Mouse (Mus musculus) gastrocnemius, postnatal 14 days (tissue): ENCODE results near the gene Prr5l. TPM values are rescaled to one million over a fixed set of nuclear protein-coding genes. Genes with fewer than 3 reads are reported as not detected.
A peak's percentile ranks its signal among the peaks of the same experiment; 100 is the strongest.

Source experiments
- DNase-seq: peaks from one replicate; pipeline ENCODE4 v3.0.0; 2021; ENCODE audit warnings: mixed read lengths
- intact Hi-C: fragments of 180-260 bp; cut with DNase I; formaldehyde crosslinking; loops from one replicate; pipeline ENCODE4 v1.15.1; 2025; ENCODE audit warnings: low total_unique reads
- total RNA-seq, 2 experiments: library from RNA; stranded (reverse); gene quantifications; 2 replicates each; pipeline ENCODE4 v1.2.3; 2021

The Prr5l gene
- total RNA-seq, 2 experiments from 2014 or later = 1.1 to 2.2 TPM

- intact Hi-C loops = no loop called here
- DNase-seq = no peak
Observed at GRCm38 (mm10) chr2:101742072-101742860, 140.6 kb downstream of the Prr5l start.

- DNase-seq = no peak
- intact Hi-C loops = no loop called here
Observed at GRCm38 (mm10) chr2:101741653-101742052, 141.2 kb downstream of the Prr5l start.

- intact Hi-C loops = loop anchor here (5.0 kb wide), 1 partner anchor 778 kb away; no protein-coding TSS in a partner anchor
- no peak for DNase-seq
Observed at GRCm38 (mm10) chr2:101739914-101740313, 142.9 kb downstream of the Prr5l start.

- DNase-seq = no peak
- intact Hi-C loops = no loop called here
Observed at GRCm38 (mm10) chr2:101733564-101733963, 149.3 kb downstream of the Prr5l start.

GRCm38 (mm10) chr2:101732777-101733210 lies 150.0 kb downstream of the Prr5l start:
- no peak for DNase-seq
- intact Hi-C loops = no loop called here

GRCm38 (mm10) chr2:101730972-101731371 lies 151.9 kb downstream of the Prr5l start:
- DNase-seq = no peak
- intact Hi-C loops = no loop called here

- no peak for DNase-seq
- intact Hi-C loops = no loop called here
Observed at GRCm38 (mm10) chr2:101729472-101729871, 153.4 kb downstream of the Prr5l start.

- DNase-seq = no peak
- intact Hi-C loops = no loop called here
Observed at GRCm38 (mm10) chr2:101727787-101728186, 155.0 kb downstream of the Prr5l start.

GRCm38 (mm10) chr2:101723333-101723881 lies 159.4 kb downstream of the Prr5l start:
- DNase-seq = no peak
- intact Hi-C loops = no loop called here

- peak; percentile 43 for DNase-seq
- intact Hi-C loops = no loop called here
Observed at GRCm38 (mm10) chr2:101722370-101723332, 160.2 kb downstream of the Prr5l start.

- intact Hi-C loops = no loop called here
- DNase-seq = no peak
Observed at GRCm38 (mm10) chr2:101721835-101722234, 161.0 kb downstream of the Prr5l start.

GRCm38 (mm10) chr2:101717162-101717561 lies 165.7 kb downstream of the Prr5l start:
- intact Hi-C loops = loop anchor here (5.0 kb wide), 1 partner anchor 155 kb away; no protein-coding TSS in a partner anchor
- DNase-seq = no peak

- intact Hi-C loops = loop anchor here (5.0 kb wide), 1 partner anchor 157 kb away; no protein-coding TSS in a partner anchor
- DNase-seq = peak; percentile 40
Observed at GRCm38 (mm10) chr2:101715650-101716323, 167.0 kb downstream of the Prr5l start.

- intact Hi-C loops = loop anchor here (5.0 kb wide), 1 partner anchor 101 kb away; no protein-coding TSS in a partner anchor
- DNase-seq = no peak
Observed at GRCm38 (mm10) chr2:101711608-101712007, 171.2 kb downstream of the Prr5l start.

- DNase-seq = no peak
- intact Hi-C loops = no loop called here
Observed at GRCm38 (mm10) chr2:101705941-101706485, 176.8 kb downstream of the Prr5l start.

- no peak for DNase-seq
- intact Hi-C loops = loop anchor here (5.0 kb wide), 2 partner anchors 128 to 173 kb away; no protein-coding TSS in a partner anchor
Observed at GRCm38 (mm10) chr2:101699284-101699683, 183.5 kb downstream of the Prr5l start.

GRCm38 (mm10) chr2:101695584-101695983 lies 187.2 kb downstream of the Prr5l start:
- intact Hi-C loops = loop anchor here (5.0 kb wide), 2 partner anchors 132 to 177 kb away; no protein-coding TSS in a partner anchor

GRCm38 (mm10) chr2:101693577-101694215 lies 189.1 kb downstream of the Prr5l start:
- intact Hi-C loops = no loop called here
- no peak for DNase-seq

More at GRCm38 (mm10) chr2:101695584-101695983, 187.2 kb downstream of the Prr5l start:
- no peak for DNase-seq
